In genomic region chr9:11206829-11207228, GRCm38 (mm10) we compare ENCODE assay signal across 10 mouse cellular contexts.
DNase-seq lines count a peak whose midpoint lies in the region; ATAC-seq and TF ChIP-seq lines count a peak whose summit lies in the region.
"Had no signal": no experiment of that assay in that cellular context is flagged by ENCODE, and none has a peak within 500 bp of the region (broad histone marks: within the 10 kb centered on the region; RNA-seq: fewer than 3 reads in every experiment).

No protein-coding gene starts in this region.

- peak; percentile 5 for DNase-seq in cerebellum, adult 9-11 months
- DNase-seq in cerebellum, adult 11-12 months: no peak
- DNase-seq in Patski (ENCODE audit: low read depth, low spot score): peak; percentile 4
- peak; percentile 63 for DNase-seq in hindbrain, postnatal 0 days (ENCODE audit: low spot score)
- DNase-seq in mesoderm, embryonic 11.5 days (ENCODE audit: low read depth, low spot score): peak; percentile 8
- no peak for DNase-seq in spleen, postnatal 36 days (ENCODE audit: low spot score in 2 of 2)
- DNase-seq: retina, postnatal 1 day had no signal

- POLR2A ChIA-PET in Patski (lab: Charles Lee): no interaction called here

- H3K9ac ChIP-seq in hindbrain, postnatal 0 days (replicated peaks; ENCODE audit: low read length): no peak overlapping the region
- H3K9ac ChIP-seq in intestine, embryonic 16.5 days (ENCODE audit: low read depth, low read length): no peak overlapping the region
- H3K9ac ChIP-seq: liver, embryonic 14.5 days had no signal

- no peak for TF ChIP-seq CTCF in Patski (IDR thresholded peaks at IDR 0.05)
- no peak for TF ChIP-seq CTCF in hindbrain, postnatal 0 days (IDR thresholded peaks at IDR 0.05; ENCODE audit: low read depth)

- WGBS in hindbrain, postnatal 0 days: 50% methylated on average over 6 of the region's 6 CpGs
- whole genome bisulfite sequencing in intestine, embryonic 16.5 days: 69% methylated on average over 6 of the region's 6 CpGs

- no peak overlapping the region for H3K27ac ChIP-seq in hindbrain, postnatal 0 days
- no peak overlapping the region for H3K27ac ChIP-seq in intestine, embryonic 16.5 days (ENCODE audit: low read length)
- H3K27ac ChIP-seq: liver, embryonic 14.5 days had no signal

- no peaks in the 10 kb centered on the region for H3K36me3 ChIP-seq in hindbrain, postnatal 0 days (ENCODE audit: insufficient read depth, low read length)
- H3K36me3 ChIP-seq in intestine, embryonic 16.5 days (ENCODE audit: control insufficient read depth, insufficient read depth, low read length): no peaks in the 10 kb centered on the region

- no peak overlapping the region for H3K4me2 ChIP-seq in hindbrain, postnatal 0 days (ENCODE audit: low read depth, low read length)
- H3K4me2 ChIP-seq in intestine, embryonic 16.5 days (ENCODE audit: low read depth, low read length): no peak overlapping the region

- CTCF ChIA-PET in Patski (lab: Charles Lee): no interaction called here

- no peak overlapping the region for H3K4me3 ChIP-seq in hindbrain, postnatal 0 days (ENCODE audit: low read length)
- no peak overlapping the region for H3K4me3 ChIP-seq in intestine, embryonic 16.5 days (ENCODE audit: low read length)

- H3K4me1 ChIP-seq in hindbrain, postnatal 0 days (ENCODE audit: insufficient read depth, low read length): no peaks in the 10 kb centered on the region
- H3K4me1 ChIP-seq in intestine, embryonic 16.5 days (ENCODE audit: control insufficient read depth, insufficient read depth, low read length): no peaks in the 10 kb centered on the region

- H3K9me3 ChIP-seq in hindbrain, postnatal 0 days (ENCODE audit: low read length): no peaks in the 10 kb centered on the region
- no peaks in the 10 kb centered on the region for H3K9me3 ChIP-seq in intestine, embryonic 16.5 days (ENCODE audit: control insufficient read depth, low read length)

- peak; percentile 99 for ATAC-seq in Patski
- peak; percentile 75; the same call in 1 of the 2 replicates for ATAC-seq in hindbrain, postnatal 0 days
- ATAC-seq in intestine, embryonic 16.5 days: no peak
- no peak for ATAC-seq in megakaryocyte progenitor cell, adult 5-6 weeks (replicated peaks; ENCODE audit: poor library complexity)

- H3K27me3 ChIP-seq in Patski: no peaks in the 10 kb centered on the region
- no peaks in the 10 kb centered on the region for H3K27me3 ChIP-seq in hindbrain, postnatal 0 days (ENCODE audit: insufficient read depth, low read length)
- no peaks in the 10 kb centered on the region for H3K27me3 ChIP-seq in intestine, embryonic 16.5 days (replicated peaks; ENCODE audit: control insufficient read depth, insufficient read depth, low read length)

- in situ Hi-C loops in Patski (cut with MboI; ENCODE audit: low pct_unique_long_range_greater_than_20kb): no loop called here

Comparison
In these comparisons a context has a peak if more than half of its experiments do, and no peak if none do; other contexts are left out.
1. DNase-seq: peak in cerebellum, adult 9-11 months (single experiment), Patski (single experiment), hindbrain, postnatal 0 days (single experiment) and mesoderm, embryonic 11.5 days (single experiment); none in cerebellum, adult 11-12 months (single experiment) and spleen, postnatal 36 days (0 of 2).
2. ATAC-seq: peak in Patski (single experiment) and hindbrain, postnatal 0 days (single experiment); none in intestine, embryonic 16.5 days (single experiment) and megakaryocyte progenitor cell, adult 5-6 weeks (single experiment).